Mouse (Mus musculus) intestine, embryonic 16.5 days (tissue): ENCODE results near the gene Dgcr8. TPM values are rescaled to one million over a fixed set of nuclear protein-coding genes. Genes with fewer than 3 reads are reported as not detected.

ENCODE experiments used
- ATAC-seq: fragments of 200-750 bp; cut with Nextera tagmentation; 2 replicates; pipeline ENCODE4 v1.8.0; 2017; ENCODE audit warnings: moderate TSS enrichment, moderate library complexity
- H3K27ac ChIP-seq: fragments of 300-500 bp; sonication (generic); 2 replicates; pipeline ENCODE4 v1.5.1; 2014; ENCODE audit warnings: mild to moderate bottlenecking, low read length
- H3K27me3 ChIP-seq: fragments of 300-500 bp; sonication (generic); replicated peaks from 2 replicates; pipeline ENCODE4 v1.6.1; 2014; ENCODE audit warnings: low read length, control low read depth, mixed read lengths; ENCODE audit not compliant: control insufficient read depth, insufficient read depth
- H3K36me3 ChIP-seq: fragments of 300-500 bp; sonication (generic); 2 replicates; pipeline ENCODE4 v1.6.1; 2014; ENCODE audit warnings: low read length, control low read depth; ENCODE audit not compliant: control insufficient read depth, insufficient read depth
- H3K4me1 ChIP-seq: fragments of 300-500 bp; sonication (generic); 2 replicates; pipeline ENCODE4 v1.6.1; 2014; ENCODE audit warnings: low read length, control low read depth, mixed read lengths; ENCODE audit not compliant: control insufficient read depth, insufficient read depth
- H3K4me2 ChIP-seq: fragments of 300-500 bp; sonication (generic); 2 replicates; pipeline ENCODE4 v1.6.1; 2014; ENCODE audit warnings: low read depth, low read length, control low read depth
- H3K4me3 ChIP-seq: fragments of 300-500 bp; sonication (generic); 2 replicates; pipeline ENCODE4 v1.5.1; 2014; ENCODE audit warnings: mild to moderate bottlenecking, low read length
- H3K9ac ChIP-seq: fragments of 300-500 bp; sonication (generic); 2 replicates; pipeline ENCODE4 v1.6.1; 2014; ENCODE audit warnings: low read depth, low read length
- H3K9me3 ChIP-seq: fragments of 300-500 bp; sonication (generic); 2 replicates; pipeline ENCODE4 v1.6.1; 2016; ENCODE audit warnings: low read length, control low read depth; ENCODE audit not compliant: control insufficient read depth
- WGBS: fragments of 180-500 bp; shearing (Covaris S2); extraction: QIAGEN DNeasy Blood & Tissue Kit; methylation state at CpG from one replicate; pipeline ENCODE4 v1.1.7; 2014; 5-methylcytosine and 5-hydroxymethylcytosine counted together
- microRNA counts: library from miRNA; unstranded; fragments of <30 nt; microRNA quantifications from one replicate; lab custom pipeline; 2016
- microRNA-seq: library from miRNA; unstranded; fragments of <30 nt; microRNA quantifications from one replicate; pipeline ENCODE4, GENCODE M21; 2016
- polyA plus RNA-seq: library from polyadenylated mRNA; unstranded; fragments of >200 nt; fragmentation: Nextera tagmentation; extraction: Ambion mirVana; gene quantifications from 2 replicates; pipeline ENCODE4 v1.2.1, GENCODE M21; 2015

Gene Dgcr8
- polyA plus RNA-seq, 1 experiment from 2014 or later, result 18.9 TPM

DNA sequence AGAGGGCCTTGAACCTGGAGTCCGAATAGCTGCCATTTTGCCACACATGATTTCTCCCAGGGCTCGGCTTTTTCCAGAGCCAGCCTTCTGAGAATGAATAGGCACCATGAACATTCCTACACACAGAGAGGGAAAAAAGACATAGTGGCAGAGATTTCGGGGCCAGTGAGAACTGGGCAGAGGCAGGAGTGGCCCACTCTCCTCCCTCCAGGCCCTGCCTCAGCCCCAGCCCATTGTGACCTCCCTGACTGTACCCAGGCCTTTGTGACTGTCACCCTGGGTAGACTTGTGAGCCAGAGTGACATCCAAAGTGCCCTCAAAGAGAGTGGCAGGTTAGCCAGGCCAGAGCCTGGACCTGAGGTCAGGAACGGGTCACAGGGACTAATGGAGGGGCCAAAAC, 71.5 kb downstream of the Dgcr8 start, which contains the start of gene Ccdc188:
Gene Ccdc188, plus strand, starts transcription at position 301 of the 400 bp plus-strand sequence.
- Histone ChIP-seq H3K9me3 (no peaks in the 10 kb centered on the region), H3K27ac (no peak within 1 kb of the TSS), H3K27me3 (0 out of 2 replicates have a peak, but pooled peaks cover 2% of the 10 kb centered on the region), H3K36me3 (peaks cover 1% of the 10 kb centered on the region; the same call in 1 of the 2 replicates), H3K4me2 (no peak within 1 kb of the TSS), H3K9ac (no peak within 1 kb of the TSS), H3K4me3 (no peak within 1 kb of the TSS), H3K4me1 (peaks cover 14% of the 10 kb centered on the region)
- WGBS, result 89% methylated on average over 4 of the region's 4 CpGs
- ATAC-seq, result no peak

DNA sequence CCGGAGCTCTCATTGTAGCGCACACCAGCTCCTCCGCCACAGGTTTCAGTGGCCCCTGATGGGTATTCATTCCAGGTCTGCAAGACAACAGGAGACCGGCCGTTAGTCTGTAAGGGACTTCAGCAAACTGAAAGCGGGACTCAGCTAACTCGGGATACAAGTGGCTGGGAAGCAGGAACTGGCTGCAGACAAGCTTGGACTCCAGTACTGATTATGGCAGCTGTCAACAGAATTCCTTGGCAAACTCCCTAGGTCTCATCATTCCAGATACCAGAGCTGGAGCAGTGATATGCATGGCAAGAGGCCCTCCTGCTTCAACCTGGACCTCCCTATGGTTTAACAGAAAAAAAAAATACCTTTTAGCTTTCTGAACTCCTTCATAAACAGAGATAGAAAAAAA, 74.2 kb downstream of the Dgcr8 start:
- Histone ChIP-seq H3K9ac (no peak overlapping the region), H3K27ac (no peak overlapping the region), H3K4me3 (no peak overlapping the region), H3K27me3 (0 out of 2 replicates have a peak, but pooled peaks cover 2% of the 10 kb centered on the region), H3K9me3 (no peaks in the 10 kb centered on the region), H3K36me3 (no peaks in the 10 kb centered on the region), H3K4me2 (no peak overlapping the region), H3K4me1 (peaks cover 14% of the 10 kb centered on the region)
- WGBS, result 79% methylated on average over 7 of the region's 7 CpGs
- no peak for ATAC-seq

DNA sequence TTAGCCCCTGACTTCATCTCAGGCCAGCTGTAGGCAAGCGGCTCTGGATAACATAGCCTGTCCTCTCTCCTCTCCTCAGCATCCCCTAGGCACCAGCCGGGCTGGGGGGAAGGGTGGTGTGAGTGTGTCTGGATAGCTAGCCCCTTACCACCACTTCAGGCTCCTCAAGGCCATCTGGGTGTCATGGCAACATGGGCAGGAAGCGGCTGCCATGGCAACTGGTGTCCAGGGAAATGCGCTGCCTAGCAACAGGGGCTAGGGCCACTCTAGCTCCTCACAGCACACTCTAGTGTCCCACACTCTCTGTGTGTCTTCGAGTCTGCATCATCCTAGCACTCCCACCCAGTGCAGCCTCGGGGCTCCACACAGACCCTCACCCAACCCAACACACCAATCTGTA, 75.4 kb downstream of the Dgcr8 start:
- peaks cover 9% of the 10 kb centered on the region; the same call in 1 of the 2 replicates for H3K4me1 ChIP-seq
- H3K9me3 ChIP-seq, result no peaks in the 10 kb centered on the region

DNA sequence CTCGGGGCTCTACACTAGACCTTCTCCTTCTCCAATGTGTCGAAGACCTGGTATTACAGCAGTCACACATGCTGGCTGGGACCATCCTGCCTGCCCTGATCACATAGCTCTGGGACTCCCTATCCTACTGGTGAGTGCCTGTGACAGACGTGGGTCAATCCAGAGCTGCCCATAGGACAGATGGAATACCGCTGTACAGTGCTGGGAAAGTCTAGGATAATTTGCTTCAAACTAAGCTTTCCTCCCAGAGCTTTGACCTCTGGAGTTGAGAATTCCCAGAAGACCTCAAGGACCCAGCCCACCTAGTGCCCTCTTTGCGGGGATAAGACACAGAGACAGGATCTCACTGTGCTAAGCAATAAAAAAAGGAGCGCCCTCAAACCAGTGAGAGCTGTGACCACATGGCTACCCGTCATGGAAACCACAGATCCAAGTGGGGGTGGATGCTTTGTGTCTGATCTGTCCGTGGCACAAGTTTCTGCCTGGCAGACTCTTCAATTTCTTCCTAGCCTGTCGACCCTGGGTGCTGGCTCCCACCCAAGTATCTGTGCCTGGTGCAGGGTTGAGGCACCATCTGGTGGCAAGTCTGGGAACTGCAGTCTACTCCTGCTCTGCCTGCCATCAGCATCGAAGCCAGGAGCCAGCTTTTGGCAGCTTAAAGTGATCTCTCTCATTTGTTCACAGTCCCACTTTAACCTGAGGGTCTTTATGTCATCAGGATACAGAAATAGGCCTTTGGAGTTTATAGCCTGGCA, 77.5 kb downstream of the Dgcr8 start:
- H3K27ac ChIP-seq, result no peak overlapping the region
- peaks cover 9% of the 10 kb centered on the region; the same call in 1 of the 2 replicates for H3K4me1 ChIP-seq
- H3K4me3 ChIP-seq, result no peak overlapping the region
- 40% methylated on average over 10 of the region's 10 CpGs for WGBS
- H3K36me3 ChIP-seq, result no peaks in the 10 kb centered on the region
- peak; percentile 53 for ATAC-seq
- 0 out of 2 replicates have a peak, but pooled peaks cover 2% of the 10 kb centered on the region for H3K27me3 ChIP-seq
- no peak overlapping the region for H3K4me2 ChIP-seq
- H3K9me3 ChIP-seq, result no peaks in the 10 kb centered on the region
- no peak overlapping the region for H3K9ac ChIP-seq

More for the DNA sequence above, 75.4 kb downstream of the Dgcr8 start:
- ATAC-seq, result 0 out of 2 replicates have a peak, but pooled peaks have one; percentile 20
- H3K4me2 ChIP-seq, result no peak overlapping the region
- no peak overlapping the region for H3K9ac ChIP-seq
- 43% methylated on average over 6 of the region's 6 CpGs for WGBS
- no peak overlapping the region for H3K27ac ChIP-seq
- 0 out of 2 replicates have a peak, but pooled peaks cover 2% of the 10 kb centered on the region for H3K27me3 ChIP-seq
- H3K4me3 ChIP-seq, result no peak overlapping the region
- no peaks in the 10 kb centered on the region for H3K36me3 ChIP-seq

DNA sequence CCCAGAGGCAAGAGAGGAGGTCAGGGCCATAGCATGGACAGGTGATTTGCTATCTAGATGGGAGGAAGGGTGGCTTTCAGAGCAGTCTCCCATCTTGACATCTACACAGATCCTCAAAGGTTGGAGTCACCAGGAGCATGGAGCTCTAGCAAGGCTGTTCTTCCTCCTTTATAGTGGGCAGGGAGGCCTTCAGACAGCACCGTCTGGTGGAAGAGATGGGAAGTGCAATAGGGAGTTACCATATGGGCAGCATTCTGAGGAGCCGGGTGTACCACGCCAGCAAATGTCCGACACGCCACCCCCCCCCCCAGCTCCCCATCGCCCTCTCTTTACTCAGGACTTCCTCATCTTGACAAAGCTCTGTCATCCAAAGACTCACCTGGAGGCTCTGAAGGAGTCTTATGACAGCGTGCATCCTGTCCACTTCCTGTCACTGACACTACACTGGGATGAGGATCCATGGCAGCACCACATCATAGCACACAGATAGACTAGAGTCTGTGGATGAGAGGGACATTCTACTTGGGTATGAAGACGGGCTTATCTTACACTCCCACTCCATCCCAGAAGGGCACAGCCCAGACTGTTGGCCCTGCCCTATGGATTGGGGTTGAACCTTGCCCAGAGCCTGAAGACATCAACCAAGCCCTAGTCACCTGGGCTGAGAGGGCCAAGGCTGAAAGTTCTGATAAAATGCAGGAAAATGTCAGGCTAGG, 78.2 kb downstream of the Dgcr8 start:
- H3K27me3 ChIP-seq, result 0 out of 2 replicates have a peak, but pooled peaks cover 2% of the 10 kb centered on the region
- no peak overlapping the region for H3K27ac ChIP-seq
- H3K4me2 ChIP-seq, result no peak overlapping the region
- peaks cover 9% of the 10 kb centered on the region; the same call in 1 of the 2 replicates for H3K4me1 ChIP-seq
- no peaks in the 10 kb centered on the region for H3K9me3 ChIP-seq
- H3K36me3 ChIP-seq, result no peaks in the 10 kb centered on the region
- ATAC-seq, result peak; percentile 65
- no peak overlapping the region for H3K9ac ChIP-seq
- no peak overlapping the region for H3K4me3 ChIP-seq
- 23% methylated on average over 8 of the region's 8 CpGs for WGBS

MicroRNAs within 50 kb of the gene (microRNA counts, 519-probe panel; counts per million panel counts)
- microRNA mmu-miR-1306 (lab: Ali Mortazavi, UCI), result 1,874 counts per million, percentile 35 among the panel's probes with 10 or more counts
- microRNA mmu-miR-185 (lab: Ali Mortazavi, UCI), result 2,760 counts per million, percentile 68 among the panel's probes with 10 or more counts

Small RNA genes within 50 kb of the gene (microRNA-seq; reads per million reads assigned to microRNA genes)
- gene Gm24572, result 1.6 reads per million
- gene Mir1306, result 164 reads per million, percentile 54 among the genes with 10 or more reads in this experiment
- gene Mir185, result 428 reads per million, percentile 65 among the genes with 10 or more reads in this experiment

Other genes starting within 250 kb of the Dgcr8 start
- gene Dgcr6, start 236.4 kb downstream of the Dgcr8 start, polyA plus RNA-seq, result 77.0 and 77.1 TPM in 2 replicates
- gene Prodh, start 199.0 kb downstream of the Dgcr8 start, polyA plus RNA-seq, result 20.1 and 24.4 TPM in 2 replicates
- gene Rtn4r, start 161.6 kb downstream of the Dgcr8 start, polyA plus RNA-seq, result 0.73 and 2.4 TPM in 2 replicates
- gene Ccdc188, start 71.4 kb downstream of the Dgcr8 start, polyA plus RNA-seq, result not detected in 2 replicates
- 4.1 TPM in 2 replicates for gene Zdhhc8, start 54.1 kb downstream of the Dgcr8 start, polyA plus RNA-seq
- 90.8 and 107 TPM in 2 replicates for gene Trmt2a, start 40.6 kb downstream of the Dgcr8 start, polyA plus RNA-seq
- gene Ranbp1, start 40.5 kb downstream of the Dgcr8 start, polyA plus RNA-seq, result 419 and 484 TPM in 2 replicates
- gene Gm49776, start 30.9 kb downstream of the Dgcr8 start, polyA plus RNA-seq, result 1.7 TPM in 1 of 2 replicates, not detected in the other
- 62.4 and 69.8 TPM in 2 replicates for gene Tango2, start 58.9 kb upstream of the Dgcr8 start, polyA plus RNA-seq
- gene Arvcf, start 58.9 kb upstream of the Dgcr8 start, polyA plus RNA-seq, result 18.4 and 21.7 TPM in 2 replicates
- 28.4 and 29.8 TPM in 2 replicates for gene Txnrd2, start 137.1 kb upstream of the Dgcr8 start, polyA plus RNA-seq
- 109 and 110 TPM in 2 replicates for gene Comt, start 137.6 kb upstream of the Dgcr8 start, polyA plus RNA-seq
- 13.3 and 14.4 TPM in 2 replicates for gene Gnb1l, start 209.5 kb upstream of the Dgcr8 start, polyA plus RNA-seq
- gene Rtl10, start 209.7 kb upstream of the Dgcr8 start, polyA plus RNA-seq, result 2.0 and 2.4 TPM in 2 replicates